Mouse (Mus musculus): ENCODE results near the gene Gm20422. TPM values are rescaled to one million over a fixed set of nuclear protein-coding genes. Genes with fewer than 3 reads are reported as not detected.

Gm20422 gene
- polyA plus RNA-seq (2012; rRNA removed) = 1.3 TPM in 1 of 2 replicates, not detected in the other

GRCm38 (mm10) chr8:69774503-69775148 is at the start of gene Gm20422:
Gm20422 (minus strand) TSS chr8:69774886.

GRCm38 (mm10) chr8:69822386-69823191 is 47.9 kb upstream of the Gm20422 start, which contains the start of gene Lpar2:
Lpar2 (plus strand) TSS chr8:69822429.

GRCm38 (mm10) chr8:69808094-69808863 is 33.6 kb upstream of the Gm20422 start, which contains the start of gene Gmip:
Gmip (plus strand) TSS chr8:69808679.

GRCm38 (mm10) chr8:69790773-69791367 is 16.2 kb upstream of the Gm20422 start, which contains the start of the genes Atp13a1 and Zfp866:
Atp13a1 (plus strand) TSS chr8:69791163.
Zfp866 (minus strand) TSS chr8:69791178.

GRCm38 (mm10) chr8:69749544-69750454 is 24.9 kb downstream of the Gm20422 start, which contains the start of gene Zfp963:
Zfp963 (minus strand) TSS chr8:69749970.

GRCm38 (mm10) chr8:69710624-69711023 is 64.1 kb downstream of the Gm20422 start, which contains the start of gene Zfp869:
Zfp869 (minus strand) TSS chr8:69710724.

Other genes starting within 250 kb of the Gm20422 start
- 2.2 and 3.1 TPM in 2 replicates for gene Zfp868, start 149.3 kb downstream of the Gm20422 start, polyA plus RNA-seq (2012; rRNA removed)
- gene Zfp964, start 120.4 kb downstream of the Gm20422 start, polyA plus RNA-seq (2012; rRNA removed) = 0.31 and 0.55 TPM in 2 replicates
- 0.57 and 1.5 TPM in 2 replicates for gene Zfp869, start 64.2 kb downstream of the Gm20422 start, polyA plus RNA-seq (2012; rRNA removed)
- gene Zfp963, start 24.9 kb downstream of the Gm20422 start, polyA plus RNA-seq (2012; rRNA removed) = 1.5 and 2.0 TPM in 2 replicates
- 106 and 109 TPM in 2 replicates for gene Atp13a1, start 16.3 kb upstream of the Gm20422 start, polyA plus RNA-seq (2012; rRNA removed)
- gene Zfp866, start 16.3 kb upstream of the Gm20422 start, polyA plus RNA-seq (2012; rRNA removed) = 5.6 and 5.8 TPM in 2 replicates
- gene Gmip, start 33.8 kb upstream of the Gm20422 start, polyA plus RNA-seq (2012; rRNA removed) = 48.5 and 52.0 TPM in 2 replicates
- gene Lpar2, start 47.5 kb upstream of the Gm20422 start, polyA plus RNA-seq (2012; rRNA removed) = 1.9 and 2.2 TPM in 2 replicates
- 1.6 and 2.9 TPM in 2 replicates for gene Pbx4, start 57.6 kb upstream of the Gm20422 start, polyA plus RNA-seq (2012; rRNA removed)
- gene Cilp2, start 112.8 kb upstream of the Gm20422 start, polyA plus RNA-seq (2012; rRNA removed) = 0.09 and 0.23 TPM in 2 replicates
- 2.8 and 4.3 TPM in 2 replicates for gene Tssk6, start 127.3 kb upstream of the Gm20422 start, polyA plus RNA-seq (2012; rRNA removed)
- gene Ndufa13, start 127.7 kb upstream of the Gm20422 start, polyA plus RNA-seq (2012; rRNA removed) = 148 and 213 TPM in 2 replicates
- gene Yjefn3, start 127.8 kb upstream of the Gm20422 start, polyA plus RNA-seq (2012; rRNA removed) = 3.3 and 6.2 TPM in 2 replicates
- 72.8 and 80.7 TPM in 2 replicates for gene Gatad2a, start 221.5 kb upstream of the Gm20422 start, polyA plus RNA-seq (2012; rRNA removed)